Mouse (Mus musculus) testis, postnatal 14 days (tissue): ENCODE results near the gene Lpp.

Experiments
- DNase-seq: peaks from one replicate; pipeline ENCODE4 v3.0.0; 2021; ENCODE audit warnings: low spot score

Gene Lpp

GRCm38 (mm10) chr16:24435115-24435553, 41.8 kb downstream of the Lpp start:
- no peak for DNase-seq

DNA sequence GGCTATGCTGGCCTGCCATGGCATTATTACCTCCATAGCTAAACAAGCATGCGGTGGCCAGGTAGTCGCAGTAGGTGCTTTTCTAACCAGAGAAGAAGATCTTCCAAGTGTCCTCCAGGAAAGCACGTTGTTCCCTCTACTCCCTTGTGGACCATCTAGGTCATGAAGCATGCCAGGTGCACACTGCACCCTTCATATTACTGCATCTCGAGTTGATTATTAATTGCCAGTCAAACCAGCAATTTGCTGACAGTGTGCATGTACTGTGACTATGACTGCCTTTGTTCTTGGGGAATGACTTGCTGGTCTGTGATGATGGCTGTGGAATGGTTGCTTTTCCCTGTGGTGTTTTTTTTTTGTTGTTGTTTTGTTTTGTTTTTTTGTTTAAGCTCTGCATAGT, 45.1 kb downstream of the Lpp start:
- DNase-seq: no peak

- DNase-seq: no peak
Observed at GRCm38 (mm10) chr16:24441338-24441737, 48.0 kb downstream of the Lpp start.

DNA sequence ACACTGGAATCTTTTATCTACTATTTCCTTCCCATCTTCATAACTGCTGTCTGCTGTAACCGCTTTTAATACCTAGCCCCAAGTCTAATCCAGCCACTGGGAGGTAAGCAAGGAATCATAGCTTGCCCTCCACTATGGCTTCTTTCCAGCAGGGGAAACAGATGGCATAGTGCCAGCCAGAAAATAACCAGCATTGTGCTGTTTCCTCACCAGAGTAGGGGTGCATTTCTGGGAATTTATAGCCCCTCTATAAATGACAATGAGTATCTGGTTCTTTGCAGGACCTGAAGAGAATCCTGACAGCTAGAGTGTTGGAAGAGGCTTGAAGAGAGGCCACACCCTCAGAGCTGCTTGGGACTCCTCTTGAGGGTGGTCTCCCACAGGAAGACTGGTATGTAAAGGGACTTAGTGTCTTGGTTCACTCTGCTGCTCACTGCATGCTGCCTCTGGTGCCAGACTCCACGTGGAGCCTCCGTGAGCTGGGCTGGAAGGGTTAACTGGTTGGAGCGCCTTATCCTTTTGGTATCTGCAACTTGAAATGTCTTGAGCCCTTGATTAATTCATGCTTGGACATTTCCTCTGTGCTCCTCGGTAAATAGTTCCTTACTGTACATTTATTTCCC, 49.3 kb downstream of the Lpp start:
- DNase-seq: no peak

DNA sequence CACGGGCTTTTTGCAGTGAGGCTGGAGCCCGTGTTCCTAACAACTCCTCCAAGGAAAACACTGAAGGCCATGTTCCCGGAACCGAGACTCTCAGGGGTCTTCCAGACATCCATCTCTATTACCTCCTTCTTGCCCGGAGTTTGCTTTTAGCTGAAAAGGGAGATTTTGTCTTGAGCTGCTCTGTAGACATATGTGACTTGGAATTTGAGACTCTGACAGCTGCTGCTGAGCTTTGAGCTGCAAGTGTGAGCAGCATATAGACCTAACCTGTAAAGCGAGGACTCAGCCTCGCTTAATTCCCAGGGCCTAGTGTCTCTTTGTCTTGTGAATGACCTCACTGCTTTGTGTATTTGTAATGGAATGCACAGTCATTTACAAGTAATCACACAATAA, 49.8 kb downstream of the Lpp start:
- no peak for DNase-seq

GRCm38 (mm10) chr16:24443555-24443954, 50.2 kb downstream of the Lpp start:
- DNase-seq: no peak

- DNase-seq: no peak
Observed at GRCm38 (mm10) chr16:24444818-24445217, 51.5 kb downstream of the Lpp start.

- DNase-seq: no peak
Observed at GRCm38 (mm10) chr16:24445473-24445872, 52.2 kb downstream of the Lpp start.

DNA sequence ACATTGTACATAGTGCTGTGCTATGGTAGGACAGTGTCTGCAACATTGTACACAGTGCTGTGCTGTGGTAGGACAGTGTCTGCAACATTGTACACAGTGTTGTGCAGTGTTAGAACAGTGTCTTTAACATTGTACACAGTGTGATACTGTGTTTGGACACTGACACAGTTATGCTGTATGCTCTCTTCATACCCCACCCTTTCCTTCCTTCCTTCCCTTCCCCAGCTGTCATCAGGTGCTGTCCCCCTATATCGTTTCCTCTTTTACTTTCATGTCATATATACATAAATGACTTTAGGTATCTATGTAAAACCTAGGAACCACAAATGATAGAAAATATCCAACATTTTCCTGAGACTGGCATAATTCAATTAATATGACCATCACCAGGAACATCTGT, 53.1 kb downstream of the Lpp start:
- DNase-seq: peak; percentile 65

GRCm38 (mm10) chr16:24447666-24448492, 54.6 kb downstream of the Lpp start:
- no peak for DNase-seq

DNA sequence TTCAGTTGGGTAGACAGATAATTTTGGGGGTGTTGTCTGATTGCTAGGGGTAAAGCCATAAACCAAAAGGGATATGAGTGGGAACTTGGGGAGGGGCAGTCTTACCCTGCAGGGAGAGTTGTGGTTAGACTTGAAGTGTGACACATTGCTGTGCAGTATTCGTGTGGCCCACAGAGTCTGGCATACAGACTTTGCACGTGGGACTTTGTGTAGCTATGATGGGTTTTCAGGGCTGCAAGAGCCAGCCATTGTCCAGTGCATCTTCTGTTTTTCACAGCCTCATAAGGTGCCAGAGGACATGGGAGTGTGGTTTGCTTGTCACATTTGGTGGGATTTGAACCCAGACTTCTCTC, 55.2 kb downstream of the Lpp start:
- DNase-seq: no peak

DNA sequence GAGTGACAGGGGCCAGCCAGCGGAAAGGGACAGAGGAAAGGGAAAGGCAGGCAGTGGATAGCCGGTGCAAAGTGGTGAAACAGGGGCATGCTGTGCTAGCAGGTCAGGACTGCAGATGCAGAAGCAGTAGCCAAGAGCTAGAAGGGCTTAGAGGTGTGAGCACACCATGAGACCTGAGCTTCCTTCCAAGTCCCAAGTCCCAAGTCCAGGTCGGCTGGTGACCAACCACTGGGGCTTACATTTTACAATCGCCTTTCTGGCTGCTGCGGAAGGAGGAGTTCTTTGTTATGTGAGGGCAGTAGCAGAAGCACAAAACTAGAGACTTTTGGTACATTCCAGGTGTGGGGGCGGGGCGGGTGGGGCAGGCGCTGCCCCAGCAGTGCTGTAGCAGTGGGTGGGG, 56.5 kb downstream of the Lpp start:
- no peak for DNase-seq

- DNase-seq: no peak
Observed at GRCm38 (mm10) chr16:24450256-24450655, 56.9 kb downstream of the Lpp start.

DNA sequence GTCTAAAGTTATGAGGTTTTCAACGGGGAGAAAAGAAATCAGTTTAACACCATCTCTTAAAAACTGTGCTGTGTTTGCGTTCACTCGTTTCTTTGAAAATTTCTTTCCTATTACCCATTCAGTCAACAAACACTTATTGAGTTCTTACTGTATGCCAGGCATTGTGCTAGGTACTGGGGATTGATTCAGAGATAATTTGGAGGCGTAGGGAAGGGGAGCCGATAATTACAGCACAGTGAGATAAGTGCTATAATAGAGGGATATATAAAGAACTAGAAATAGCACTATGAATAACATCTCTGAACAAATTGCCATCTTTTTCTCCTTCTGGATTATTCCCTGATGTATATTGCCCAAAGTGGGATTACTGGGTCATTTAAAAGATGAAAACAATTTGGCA, 57.8 kb downstream of the Lpp start:
- no peak for DNase-seq

- no peak for DNase-seq
Observed at GRCm38 (mm10) chr16:24453536-24453935, 60.2 kb downstream of the Lpp start.

- DNase-seq: no peak
Observed at GRCm38 (mm10) chr16:24454493-24454892, 61.2 kb downstream of the Lpp start.

- no peak for DNase-seq
Observed at GRCm38 (mm10) chr16:24455361-24455855, 62.1 kb downstream of the Lpp start.

GRCm38 (mm10) chr16:24463842-24464241, 70.5 kb downstream of the Lpp start:
- no peak for DNase-seq

DNA sequence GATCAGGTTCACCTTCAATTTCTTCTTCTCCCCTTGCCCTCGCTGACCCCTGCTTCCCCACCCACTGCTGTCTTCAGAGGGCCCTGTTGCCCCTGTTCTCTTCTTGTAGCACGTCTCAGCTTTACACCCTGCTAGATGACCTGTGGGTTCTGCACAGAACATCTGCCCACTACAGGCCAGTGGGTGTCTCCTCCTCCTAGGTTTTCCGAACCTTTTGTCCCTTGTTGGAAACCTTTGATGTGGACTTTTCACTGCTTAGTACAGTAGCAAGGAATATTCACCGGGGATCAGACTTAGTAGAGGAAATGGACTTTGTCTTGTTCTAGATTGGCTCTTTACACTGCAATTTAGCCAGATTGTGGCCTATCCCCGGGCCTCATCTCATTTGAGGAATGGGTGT, 71.1 kb downstream of the Lpp start:
- DNase-seq: no peak

DNA sequence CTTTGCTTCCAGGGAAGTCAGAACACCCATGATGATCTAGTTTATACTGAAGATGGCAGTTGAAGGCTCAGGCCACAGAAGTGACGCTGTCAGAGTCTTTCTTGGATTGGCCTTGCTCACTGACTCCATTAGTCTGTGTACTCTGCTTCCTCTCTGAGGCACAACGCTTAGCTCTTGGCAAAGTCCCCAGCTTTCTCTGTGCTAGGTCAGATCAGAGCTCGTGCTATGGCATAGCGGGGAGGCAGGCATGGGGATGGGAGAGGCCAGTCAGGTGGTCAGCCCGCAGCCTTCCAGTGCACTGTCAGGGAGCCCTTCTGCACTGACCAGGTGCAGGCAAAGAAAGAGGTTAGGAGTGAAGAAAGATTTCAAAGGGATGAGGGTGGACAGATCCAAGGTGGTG, 72.3 kb downstream of the Lpp start:
- DNase-seq: no peak

GRCm38 (mm10) chr16:24467544-24468290, 74.4 kb downstream of the Lpp start:
- DNase-seq: no peak

DNA sequence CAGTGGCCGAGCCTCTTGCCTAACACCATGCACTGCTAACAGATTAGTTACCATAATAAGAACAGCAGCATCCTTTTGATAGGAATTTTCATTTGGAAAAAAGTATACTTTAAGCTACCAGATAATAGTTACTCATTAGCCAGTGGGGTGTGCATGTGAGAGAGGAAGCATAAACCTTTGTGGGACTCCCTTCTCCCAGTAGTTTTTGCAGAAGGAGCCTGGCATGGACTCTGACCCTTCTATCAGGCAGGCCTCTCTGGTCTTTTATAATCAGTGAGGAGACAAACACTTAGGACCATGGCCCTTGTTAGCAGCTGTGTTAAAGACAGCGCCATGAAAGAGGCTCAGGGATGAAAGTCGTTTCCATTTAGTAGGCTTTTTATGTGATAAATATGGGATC, 76.0 kb downstream of the Lpp start:
- DNase-seq: no peak

DNA sequence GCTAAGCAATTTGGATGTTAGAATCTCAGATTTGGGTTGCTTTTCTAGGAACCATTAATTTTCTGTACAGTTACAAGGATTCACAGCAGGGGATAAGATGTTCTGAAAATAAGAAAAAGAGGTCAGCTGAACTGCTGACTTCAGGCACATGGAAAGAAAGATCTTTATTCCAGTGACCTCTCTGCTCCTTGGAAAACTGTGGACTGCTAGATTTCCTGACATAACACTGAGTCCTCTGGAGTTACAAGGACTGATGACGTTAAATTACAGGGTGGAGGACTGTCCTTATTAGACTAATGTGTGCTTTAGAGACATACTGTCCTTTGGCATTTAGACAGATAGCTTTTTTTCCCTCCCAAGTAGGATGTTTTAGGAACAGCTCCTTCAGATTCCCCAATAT, 77.3 kb downstream of the Lpp start:
- no peak for DNase-seq
